Mouse (Mus musculus): ENCODE results near the gene Pitpna. TPM values are rescaled to one million over a fixed set of nuclear protein-coding genes. Genes with fewer than 3 reads are reported as not detected.

Gene Pitpna
- total RNA-seq, 2 experiments from 2014 or later = 108 to 115 TPM

DNA sequence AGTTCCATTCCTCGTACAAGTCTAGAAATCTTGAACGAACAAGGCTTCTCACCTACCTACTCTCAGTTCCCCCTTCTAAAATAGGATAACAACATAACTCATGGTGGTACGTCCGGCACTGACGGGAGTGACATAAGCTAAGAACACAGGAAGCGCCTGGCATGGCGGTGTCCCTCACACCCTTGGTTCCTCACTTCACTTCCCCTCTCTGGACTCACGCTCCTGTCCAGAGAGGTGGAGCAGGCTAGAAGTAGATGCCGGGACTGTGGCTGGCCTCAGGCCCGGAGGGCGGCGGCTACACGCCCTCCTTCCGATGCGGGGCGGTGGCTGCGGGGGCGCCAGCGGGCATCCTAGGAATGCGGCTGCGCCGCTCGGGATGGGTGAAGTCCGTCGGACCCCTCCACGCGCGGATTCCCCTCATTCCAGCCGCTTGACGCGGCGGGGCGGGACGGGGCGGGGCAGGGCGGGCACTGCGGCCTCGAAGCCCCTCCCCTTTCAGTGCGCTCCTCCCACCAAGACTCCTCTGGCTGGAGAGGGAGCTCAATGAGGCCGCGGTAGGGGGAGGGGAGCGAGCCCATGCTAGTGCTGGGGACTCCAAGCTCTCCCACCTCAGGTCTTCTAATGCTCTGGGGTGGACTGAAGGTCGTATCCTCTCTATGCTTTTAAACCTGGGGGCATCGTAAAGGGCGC, 66.0 kb downstream of the Pitpna start:
- peak; percentile 80 for DNase-seq (ENCODE audit: low spot score)
- intact Hi-C loops (cut with DNase I) = loop anchor here (1.0 kb wide), 1 partner anchor 24 kb away; no protein-coding TSS in a partner anchor

DNA sequence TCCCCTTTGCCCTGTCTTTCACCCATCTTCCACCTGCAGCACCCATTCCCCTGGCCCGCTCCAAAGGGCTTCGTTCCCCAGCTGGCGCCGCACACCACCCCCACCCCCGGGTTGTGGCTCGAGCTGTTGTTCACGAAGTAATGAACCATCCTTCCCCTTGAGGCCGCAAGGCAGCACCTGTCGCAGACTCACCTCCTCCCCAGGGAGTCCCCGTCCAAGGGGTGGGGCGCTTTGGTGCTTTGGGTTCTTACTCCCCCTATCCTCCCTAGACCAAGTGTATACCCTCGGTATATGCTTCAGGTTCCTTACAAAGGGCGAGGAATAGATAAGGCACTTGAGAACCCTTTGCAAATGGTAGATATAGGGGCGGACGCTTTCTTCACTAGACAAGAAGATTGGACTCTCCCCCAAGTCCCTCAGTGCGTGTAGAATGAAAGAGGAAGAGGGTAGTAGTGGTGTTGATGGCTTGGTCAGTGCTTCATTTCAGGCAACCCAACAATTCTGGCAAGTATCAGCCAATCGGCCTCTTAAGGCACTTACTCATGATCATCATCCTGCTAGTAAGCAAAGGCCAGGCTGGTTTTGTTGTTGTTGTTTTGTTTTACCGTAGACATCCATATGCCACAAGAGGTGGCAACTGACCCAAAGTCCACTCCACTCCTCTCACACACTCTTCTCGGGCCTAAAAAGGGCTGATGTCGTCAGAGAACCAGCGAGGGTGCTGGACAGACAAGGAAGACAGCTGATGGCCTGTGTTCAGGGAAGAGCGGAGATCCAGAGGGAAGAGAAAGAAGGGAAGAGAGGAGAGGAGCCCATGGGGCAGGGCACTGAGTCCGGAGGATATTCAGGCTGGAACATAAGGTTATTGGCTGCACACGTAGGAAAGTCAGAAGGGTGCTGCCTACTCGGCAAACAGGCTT, 66.8 kb downstream of the Pitpna start:
- no peak for DNase-seq (ENCODE audit: low spot score)
- intact Hi-C loops (cut with DNase I) = loop anchor here (1.0 to 5.0 kb wide), 2 partner anchors 24 to 32 kb away; no protein-coding TSS in a partner anchor

DNA sequence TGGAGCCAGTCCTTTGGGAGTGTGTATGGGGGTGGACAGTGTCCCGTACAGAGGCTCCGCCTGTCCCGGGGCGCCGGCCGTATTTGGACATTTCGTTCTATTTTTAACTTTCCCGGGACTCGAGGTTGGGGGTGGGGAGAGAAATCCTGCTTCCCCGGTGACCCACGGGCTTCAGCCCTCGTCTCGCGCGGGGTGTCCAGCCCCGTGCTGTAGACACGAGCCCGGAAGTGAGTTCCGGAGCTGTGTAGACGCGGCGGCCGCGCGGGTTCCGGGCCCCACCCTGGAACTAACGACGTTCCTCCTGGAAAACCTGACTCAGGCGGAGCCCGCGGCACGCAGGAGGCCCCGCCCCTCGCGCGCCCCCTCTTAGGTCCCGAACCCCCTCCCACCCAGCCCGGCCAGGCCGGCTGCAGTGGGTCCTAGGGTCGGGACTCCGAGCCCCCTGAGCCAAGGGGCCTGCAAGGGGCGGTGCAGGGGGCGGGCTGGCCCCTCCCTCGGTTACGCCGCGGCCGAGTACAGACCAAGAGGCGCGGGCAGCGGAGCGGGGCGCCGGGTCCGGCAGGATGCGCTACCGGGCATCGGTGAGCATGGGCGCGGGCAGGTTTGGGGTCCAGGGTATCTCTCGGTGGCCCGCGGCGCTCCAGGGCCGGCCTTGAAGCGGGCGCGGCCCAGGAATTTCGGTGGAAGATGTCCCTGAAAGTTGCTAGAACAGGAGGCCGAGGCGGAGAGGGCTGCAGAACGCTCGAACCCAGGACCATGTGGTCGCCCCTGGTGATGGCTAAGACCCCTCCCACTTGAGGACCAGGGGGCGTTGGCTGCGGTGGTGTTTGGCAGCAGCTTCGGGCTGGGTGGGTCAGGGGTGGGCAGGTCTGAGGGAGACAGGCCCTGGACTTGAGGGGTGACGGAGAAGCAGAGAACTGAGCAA, 68.0 kb downstream of the Pitpna start:
- intact Hi-C loops (cut with DNase I) = loop anchor here (5.0 kb wide), 1 partner anchor 34 kb away; no protein-coding TSS in a partner anchor
- DNase-seq (ENCODE audit: low spot score) = peak; percentile 85

DNA sequence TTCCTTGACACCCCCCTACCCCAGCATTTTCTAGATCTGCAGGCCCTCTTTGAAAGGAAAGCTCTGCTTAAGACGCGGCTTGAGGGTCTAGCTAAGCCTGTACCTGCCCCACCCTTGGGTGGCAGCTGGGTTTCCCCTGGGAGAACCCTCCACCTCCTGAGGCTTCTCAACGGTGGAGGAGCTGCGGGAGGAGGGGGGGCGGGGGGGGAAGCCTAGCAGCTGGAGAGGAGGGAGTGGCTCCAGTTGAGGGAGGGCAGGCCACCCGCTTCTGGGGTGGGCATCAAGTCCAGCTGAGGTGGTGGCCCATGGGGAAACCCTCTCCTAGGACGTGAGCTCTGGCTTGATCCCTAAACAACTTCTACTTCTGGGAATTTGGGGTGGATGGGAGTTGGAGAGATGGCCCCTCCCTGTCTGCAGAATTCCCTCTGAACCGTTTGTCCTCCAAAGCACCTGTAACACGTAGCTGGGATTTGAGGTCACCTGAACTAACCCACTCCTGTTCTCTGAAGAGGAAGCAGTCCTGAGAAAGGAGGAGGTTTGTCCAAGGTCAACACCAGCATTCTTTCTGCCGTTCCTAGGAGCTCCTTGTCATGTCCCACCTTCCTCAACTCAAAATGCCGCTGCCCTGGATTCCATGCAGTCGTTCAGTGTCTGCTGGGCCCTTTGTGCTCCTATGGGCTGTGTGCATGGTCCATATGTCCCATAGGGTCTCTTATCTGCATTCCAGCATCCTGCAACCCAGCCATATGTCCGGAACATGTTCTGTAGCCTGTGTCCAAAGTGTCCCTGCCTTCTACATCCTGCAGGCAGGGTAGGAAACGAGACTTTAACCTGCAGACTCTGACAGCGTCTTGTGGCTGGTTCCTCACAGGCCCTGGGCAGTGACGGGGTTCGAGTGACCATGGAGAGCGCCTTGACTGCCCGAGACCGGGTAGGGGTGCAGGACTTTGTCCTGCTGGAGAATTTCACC, 69.0 kb downstream of the Pitpna start:
- intact Hi-C loops (cut with DNase I) = loop anchor here (5.0 kb wide), 1 partner anchor 35 kb away; no protein-coding TSS in a partner anchor
- DNase-seq (ENCODE audit: low spot score) = no peak

DNA sequence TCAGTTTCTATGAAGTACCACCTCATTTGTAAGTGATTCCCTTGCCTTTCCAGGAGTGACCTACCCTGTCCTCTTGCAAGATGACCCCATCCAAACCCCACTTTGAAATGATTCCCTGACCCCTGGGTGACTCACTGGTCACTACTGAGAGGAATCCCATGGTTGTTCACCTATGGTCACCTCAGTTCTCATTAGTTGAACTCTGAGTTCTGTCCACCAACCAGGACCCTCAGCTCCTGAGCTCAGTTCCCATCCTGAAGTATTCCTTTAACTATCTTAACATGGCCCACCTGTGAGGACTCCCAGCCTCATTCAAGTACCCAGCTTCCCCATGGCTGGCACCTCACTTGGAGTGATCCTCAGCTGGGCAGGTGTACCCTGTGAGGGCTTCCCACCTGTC, 69.9 kb downstream of the Pitpna start:
- intact Hi-C loops (cut with DNase I) = loop anchor here (5.0 kb wide), 1 partner anchor 36 kb away; no protein-coding TSS in a partner anchor
- DNase-seq (ENCODE audit: low spot score) = no peak

DNA sequence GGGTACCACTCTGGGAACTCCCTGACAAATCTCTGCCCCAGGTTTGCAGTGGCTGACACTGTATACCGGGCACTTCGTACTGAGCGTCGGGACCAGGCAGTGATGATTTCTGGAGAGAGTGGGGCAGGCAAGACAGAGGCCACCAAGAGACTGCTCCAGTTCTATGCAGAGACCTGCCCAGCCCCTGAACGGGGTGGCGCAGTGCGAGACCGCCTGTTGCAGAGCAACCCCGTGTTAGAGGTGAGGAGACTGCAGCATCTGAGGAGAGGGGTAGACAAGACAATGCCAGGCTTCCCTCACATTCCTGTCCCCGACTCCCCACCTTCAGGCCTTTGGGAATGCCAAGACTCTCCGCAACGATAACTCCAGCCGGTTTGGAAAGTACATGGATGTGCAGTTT, 70.4 kb downstream of the Pitpna start:
- DNase-seq (ENCODE audit: low spot score) = no peak
- intact Hi-C loops (cut with DNase I) = loop anchor here (5.0 kb wide), 1 partner anchor 36 kb away; no protein-coding TSS in a partner anchor

DNA sequence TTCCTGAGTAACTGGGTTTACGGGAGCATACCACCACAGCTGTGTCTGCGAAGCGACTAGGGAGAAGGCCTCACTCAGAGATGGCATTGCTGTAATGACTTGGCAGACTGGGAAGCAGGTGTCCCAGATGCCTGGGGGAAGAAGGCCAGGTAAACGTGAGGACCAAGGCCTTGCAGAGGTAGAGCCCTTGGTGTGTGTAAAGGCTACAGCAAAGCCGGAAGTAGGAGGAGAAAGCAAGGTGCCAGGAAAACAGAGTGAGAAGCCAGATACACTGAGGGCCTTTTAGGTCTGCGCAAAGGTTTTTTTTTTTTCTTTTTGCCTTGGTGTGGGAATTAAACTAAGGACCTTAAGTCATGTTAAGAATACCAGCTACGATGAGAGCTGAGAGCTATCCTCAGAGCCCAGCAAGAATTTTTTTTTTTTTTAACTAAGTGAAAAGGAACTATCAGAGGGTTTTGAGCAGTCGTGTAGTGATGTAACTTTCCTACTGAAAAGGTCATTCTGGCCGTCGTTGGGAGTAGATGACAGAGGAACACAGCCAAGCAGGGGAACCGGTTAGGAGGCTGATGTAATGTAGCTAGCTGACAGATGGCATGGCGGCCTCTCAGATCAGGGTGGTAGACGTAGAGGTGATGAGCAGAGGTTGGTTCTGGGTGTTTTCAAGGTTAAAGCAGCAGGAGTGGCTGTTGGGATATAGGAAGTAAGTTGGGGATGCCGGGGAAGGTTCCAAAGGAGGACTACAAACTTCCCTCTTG, 71.3 kb downstream of the Pitpna start:
- intact Hi-C loops (cut with DNase I) = loop anchor here (5.0 kb wide), 1 partner anchor 37 kb away; no protein-coding TSS in a partner anchor
- DNase-seq (ENCODE audit: low spot score) = no peak

DNA sequence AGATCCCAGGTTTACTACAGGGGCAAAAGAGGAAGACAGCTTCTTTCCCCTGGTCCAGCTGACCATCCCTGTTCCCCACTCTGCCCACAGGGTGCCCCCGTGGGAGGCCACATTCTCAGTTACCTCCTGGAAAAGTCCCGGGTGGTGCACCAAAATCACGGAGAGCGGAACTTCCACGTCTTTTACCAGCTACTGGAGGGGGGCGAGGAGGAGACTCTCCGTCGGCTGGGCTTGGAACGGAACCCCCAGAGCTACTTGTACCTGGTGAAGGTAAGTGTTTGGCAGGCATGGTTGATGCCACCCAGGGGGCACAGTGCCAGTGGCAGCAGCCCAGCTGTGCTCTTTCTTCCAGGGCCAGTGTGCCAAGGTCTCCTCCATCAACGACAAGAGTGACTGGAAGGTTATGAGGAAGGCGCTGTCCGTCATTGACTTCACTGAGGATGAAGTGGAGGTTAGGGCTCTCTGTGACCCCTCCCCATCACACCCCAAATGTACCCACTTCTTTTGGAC, 72.2 kb downstream of the Pitpna start:
- intact Hi-C loops (cut with DNase I) = no loop called here

DNA sequence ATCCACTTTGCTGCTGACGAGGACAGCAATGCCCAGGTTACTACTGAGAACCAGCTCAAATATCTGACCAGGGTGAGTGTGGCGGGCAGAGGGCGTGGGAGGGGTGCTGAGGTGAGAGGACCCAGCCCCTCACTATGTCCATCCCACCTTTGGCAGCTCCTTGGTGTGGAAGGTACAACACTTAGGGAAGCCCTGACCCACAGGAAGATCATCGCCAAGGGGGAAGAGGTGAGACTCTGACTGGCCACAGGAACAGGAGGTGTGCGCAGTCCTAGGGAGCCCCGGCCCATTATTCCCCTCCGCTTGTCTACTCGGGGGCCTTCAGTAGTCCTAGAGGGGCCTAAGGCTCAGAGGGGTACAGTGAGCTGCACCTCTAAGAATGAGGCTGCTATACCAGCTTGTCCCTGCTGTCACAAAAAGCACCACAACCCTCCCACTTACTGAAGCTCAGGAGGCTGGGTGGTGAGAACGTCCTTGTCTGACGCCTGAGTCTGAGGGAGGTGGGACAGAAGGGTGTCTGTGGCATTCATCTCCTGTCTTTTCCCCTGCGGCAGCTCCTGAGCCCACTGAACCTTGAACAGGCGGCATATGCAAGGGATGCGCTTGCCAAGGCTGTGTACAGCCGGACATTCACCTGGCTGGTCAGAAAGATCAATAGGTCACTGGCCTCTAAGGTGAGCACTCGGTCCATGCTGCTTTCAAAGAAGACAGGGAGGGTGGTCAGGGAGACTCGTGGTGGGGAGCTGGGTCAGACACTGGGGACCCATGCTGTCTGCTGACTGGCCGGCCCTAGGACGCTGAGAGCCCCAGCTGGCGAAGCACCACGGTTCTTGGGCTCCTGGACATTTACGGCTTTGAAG, 73.3 kb downstream of the Pitpna start:
- DNase-seq (ENCODE audit: low spot score) = no peak
- intact Hi-C loops (cut with DNase I) = no loop called here

More for the DNA sequence above, 72.2 kb downstream of the Pitpna start:
- no peak for DNase-seq (ENCODE audit: low spot score)

DNA sequence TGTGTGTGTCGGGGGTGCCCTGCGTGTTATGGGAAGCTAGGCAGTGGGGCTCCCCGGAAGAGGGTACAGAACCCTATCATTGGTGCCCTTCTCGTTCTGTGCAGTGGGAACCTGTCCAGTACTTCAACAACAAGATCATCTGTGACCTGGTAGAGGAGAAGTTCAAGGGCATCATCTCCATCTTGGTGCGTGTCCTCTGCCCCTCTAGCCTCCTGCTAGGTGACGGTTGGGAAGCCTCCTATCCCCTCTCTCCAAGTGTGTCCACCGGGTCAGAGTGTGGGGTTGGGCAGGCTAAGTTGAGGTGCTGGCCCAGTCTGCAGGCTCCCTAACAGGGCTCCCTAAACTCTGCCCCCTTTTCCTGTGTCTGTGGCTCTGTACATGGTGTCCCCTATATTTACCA, 74.2 kb downstream of the Pitpna start:
- no peak for DNase-seq (ENCODE audit: low spot score)
- intact Hi-C loops (cut with DNase I) = no loop called here

DNA sequence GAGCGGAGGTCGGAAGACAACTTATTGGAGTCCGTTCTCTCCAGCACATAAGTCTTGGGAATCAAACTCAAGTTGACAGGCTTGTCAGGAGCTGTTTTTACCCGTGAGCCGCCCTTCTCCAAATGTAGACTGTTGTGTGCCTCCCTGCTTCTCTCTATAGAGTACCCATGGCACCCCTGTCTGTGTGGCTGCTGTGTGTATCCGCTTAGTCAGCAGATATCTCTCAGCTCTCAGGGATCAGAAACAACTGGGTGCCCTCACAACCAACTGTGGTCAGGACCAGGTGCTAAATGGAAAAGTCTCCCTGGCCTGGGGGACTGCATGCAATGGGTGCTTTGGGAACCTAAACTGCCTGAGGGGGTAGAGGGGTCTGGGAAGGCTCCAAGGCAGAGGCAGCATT, 78.4 kb downstream of the Pitpna start:
- intact Hi-C loops (cut with DNase I) = no loop called here
- no peak for DNase-seq (ENCODE audit: low spot score)

DNA sequence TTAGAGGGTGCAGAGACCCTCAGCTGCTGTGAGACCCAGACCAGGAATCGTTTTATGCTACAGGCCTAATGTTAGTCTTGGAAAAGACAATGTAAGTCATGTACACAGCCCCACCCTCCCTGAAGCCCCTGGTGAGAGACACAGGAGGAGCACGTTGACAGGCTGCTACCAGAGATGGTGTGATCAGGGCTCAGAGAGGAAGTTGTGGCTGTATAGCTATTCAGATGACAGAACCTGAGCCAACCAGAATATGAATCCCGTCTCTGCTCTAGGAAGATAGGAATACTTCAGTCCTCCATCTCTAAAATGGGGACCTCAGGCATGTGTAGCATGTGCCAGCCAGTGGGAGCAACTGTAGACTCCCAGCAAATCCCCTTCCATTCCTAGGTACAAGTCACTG, 80.7 kb downstream of the Pitpna start:
- intact Hi-C loops (cut with DNase I) = no loop called here
- no peak for DNase-seq (ENCODE audit: low spot score)

DNA sequence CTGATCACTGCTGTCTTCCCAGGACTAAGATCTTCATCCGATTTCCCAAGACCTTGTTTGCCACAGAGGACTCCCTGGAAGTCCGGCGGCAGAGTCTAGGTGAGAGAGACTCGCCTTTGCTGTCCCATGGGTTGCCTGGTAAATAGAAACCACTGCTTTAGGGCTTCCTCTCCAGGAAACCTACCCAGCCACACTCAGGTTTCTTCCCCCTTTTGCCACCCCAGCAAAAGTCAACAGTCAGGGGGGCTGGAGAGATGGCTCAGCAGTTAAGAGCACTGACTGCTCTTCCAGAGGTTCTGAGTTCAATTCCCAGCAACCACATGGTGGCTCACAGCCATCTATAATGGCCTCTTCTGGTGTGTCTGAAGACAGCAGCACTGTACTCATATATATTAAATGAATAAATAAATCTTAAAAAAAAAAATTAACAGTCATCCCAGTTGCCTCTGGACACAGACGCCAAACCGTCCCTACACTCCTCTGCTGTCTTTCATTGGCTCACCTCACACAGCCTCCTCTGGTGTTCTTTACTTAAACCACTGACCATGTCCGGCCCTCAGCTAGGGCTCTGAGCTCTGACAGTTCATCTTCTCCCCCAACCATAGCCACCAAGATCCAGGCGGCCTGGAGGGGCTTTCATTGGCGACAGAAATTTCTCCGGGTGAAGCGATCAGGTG, 81.4 kb downstream of the Pitpna start:
- no peak for DNase-seq (ENCODE audit: low spot score)
- intact Hi-C loops (cut with DNase I) = no loop called here

DNA sequence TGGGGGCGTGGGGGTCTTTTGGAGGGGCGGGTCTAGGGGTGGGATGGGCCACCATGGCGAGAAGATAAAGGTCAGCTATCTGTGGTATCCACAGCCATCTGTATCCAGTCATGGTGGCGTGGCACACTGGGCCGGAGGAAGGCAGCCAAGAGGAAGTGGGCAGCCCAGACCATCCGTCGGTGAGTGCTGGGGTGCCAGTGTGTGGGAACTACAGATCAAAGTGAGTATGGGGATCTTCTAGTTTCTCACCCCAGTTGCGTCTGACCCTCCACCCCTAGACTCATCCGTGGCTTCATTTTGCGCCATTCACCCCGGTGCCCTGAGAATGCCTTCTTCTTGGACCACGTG, 81.9 kb downstream of the Pitpna start:
- intact Hi-C loops (cut with DNase I) = no loop called here
- no peak for DNase-seq (ENCODE audit: low spot score)

DNA sequence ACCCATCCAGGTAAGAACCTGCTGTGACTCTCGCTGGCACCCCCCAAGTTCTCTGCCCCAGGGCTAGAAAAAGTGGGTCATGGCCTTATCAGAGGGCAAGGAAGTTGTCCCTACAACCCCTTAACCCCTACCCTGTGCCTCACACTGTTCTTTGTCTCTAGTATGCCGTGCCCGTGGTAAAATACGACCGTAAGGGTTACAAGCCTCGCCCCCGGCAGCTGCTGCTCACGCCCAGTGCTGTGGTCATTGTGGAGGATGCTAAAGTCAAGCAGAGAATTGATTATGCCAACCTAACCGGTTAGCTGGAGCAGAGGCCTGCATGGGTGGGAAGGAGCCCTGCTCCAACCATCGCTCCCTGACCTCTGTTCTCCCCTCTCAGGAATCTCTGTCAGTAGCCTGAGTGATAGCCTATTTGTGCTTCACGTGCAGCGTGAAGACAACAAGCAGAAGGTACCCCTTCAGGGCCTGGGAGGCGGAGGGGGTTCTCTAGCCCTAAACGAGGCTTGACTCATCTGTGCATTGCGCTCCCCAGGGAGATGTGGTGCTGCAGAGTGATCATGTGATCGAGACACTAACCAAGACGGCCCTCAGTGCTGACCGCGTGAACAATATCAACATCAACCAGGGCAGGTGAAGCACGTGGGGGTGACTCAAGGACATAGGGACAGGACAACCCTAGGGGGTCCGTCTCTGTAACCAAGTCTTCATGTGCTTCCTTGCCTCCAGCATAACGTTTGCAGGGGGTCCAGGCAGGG, 83.7 kb downstream of the Pitpna start:
- no peak for DNase-seq (ENCODE audit: low spot score)
- intact Hi-C loops (cut with DNase I) = no loop called here

DNA sequence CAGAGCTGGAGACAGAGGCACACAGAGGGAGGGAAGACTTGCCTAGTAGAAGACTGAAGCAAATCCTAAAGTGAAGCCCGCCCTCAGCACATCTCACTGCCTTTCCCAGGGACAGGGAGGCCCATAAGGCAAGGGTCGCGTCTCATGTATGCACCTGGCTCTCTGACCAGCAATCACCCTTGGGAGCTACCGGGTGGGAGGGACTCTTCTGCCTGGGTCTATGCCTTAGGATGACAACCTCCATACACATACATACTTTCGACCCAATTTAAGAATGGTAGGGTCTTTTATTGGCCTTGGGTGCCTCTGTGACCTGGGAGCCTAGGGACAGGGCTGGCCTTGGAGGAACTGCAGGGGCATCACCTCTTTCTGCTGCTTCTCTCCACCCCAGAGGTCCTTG, 85.5 kb downstream of the Pitpna start:
- no peak for DNase-seq (ENCODE audit: low spot score)
- intact Hi-C loops (cut with DNase I) = no loop called here

Data from heart, postnatal 25 days (tissue).